Mouse (Mus musculus): ENCODE results near the gene A930004D18Rik. TPM values are rescaled to one million over a fixed set of nuclear protein-coding genes. Genes with fewer than 3 reads are reported as not detected.

Gene A930004D18Rik
- polyA plus RNA-seq, 1 experiment from 2014 or later: 13.1 TPM

DNA sequence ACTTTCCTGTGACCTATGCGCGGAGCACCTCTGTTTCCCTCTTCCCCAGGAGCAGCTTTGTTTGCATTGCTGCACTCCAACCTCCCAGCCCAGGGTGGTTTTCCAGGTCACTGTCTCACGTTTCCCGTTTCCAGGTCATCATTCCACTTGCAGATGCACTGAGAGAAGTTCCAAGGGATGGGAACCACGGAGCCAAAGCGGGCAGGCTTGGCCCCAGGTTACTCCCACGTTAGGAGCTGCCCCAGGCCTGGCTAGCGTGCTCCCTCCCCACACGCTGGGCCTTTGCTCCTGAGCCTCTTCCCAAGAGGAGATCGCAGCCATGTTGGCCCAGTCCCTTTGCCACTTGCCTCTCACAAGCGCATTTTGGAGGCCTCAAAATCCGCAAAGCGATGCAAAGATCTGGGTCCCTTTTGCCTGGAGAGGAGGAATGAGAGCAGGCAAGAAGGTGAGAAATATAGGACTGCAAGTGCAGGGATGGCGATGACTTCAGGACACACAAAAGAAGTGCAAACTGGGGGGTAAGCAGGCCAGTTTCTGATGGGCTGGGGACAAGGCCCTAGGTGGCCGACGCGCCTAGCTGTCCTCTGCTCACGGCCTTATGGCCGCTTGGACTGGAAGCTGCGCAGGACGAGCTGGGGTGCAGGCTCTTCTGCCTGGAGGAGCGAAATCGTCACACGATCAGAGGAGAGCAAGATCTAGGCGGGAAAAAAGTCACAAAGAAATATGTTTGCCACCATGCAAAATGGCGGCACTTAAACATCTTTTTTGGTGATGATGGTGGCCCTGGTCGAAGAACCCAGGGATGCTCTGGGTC is 3.0 kb upstream of the A930004D18Rik start:
- Histone ChIP-seq H3K9me3 (no peaks in the 10 kb centered on the region), H3K9ac (peak overlapping the region; percentile 84), H3K4me1 (replicated peaks) (peaks cover 64% of the 10 kb centered on the region), H3K4me3 (peak overlapping the region; percentile 37), H3K4me2 (peak overlapping the region; percentile 91), H3K27ac (peak overlapping the region; percentile 94), H3K27me3 (no peaks in the 10 kb centered on the region), H3K36me3 (no peaks in the 10 kb centered on the region)
- peak; percentile 47 for ATAC-seq (ENCODE audit: low FRiP score)
- 5% methylated on average over 27 of the region's 27 CpGs for WGBS

DNA sequence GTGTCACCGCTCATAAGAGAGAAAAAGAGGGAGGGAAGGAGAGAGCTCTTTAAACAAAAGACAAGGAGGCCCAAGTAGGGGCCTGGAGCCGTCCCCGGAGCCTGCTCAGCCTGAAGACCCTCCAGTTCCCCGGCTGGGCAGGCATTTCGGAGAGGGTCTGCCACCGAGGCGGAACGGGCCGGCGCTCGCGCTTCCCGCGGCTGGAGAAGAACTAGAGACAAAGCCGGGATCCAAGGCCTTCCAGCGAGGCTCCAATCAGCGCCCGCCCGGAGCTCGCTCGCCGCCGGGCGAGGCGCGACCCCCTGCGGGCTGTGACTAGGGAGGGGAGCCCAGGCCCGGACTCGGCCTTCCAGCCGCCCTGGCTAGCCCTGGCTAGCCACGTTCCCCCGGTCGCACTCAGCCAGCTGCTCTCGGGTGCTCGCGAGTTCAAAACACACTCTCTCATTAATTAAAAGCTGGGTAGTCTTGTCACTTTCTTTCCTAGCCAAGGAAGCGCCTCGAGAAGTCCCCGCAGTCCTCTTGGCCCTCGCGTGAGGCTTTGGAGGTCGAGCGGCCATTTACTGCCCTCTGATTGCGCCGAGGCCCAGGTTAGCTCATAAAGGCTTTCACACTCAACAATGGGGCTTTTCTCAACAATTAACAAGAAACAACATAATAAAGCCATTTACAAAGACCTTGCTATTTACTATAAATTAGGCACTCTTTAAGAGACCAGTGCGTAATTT is 2.2 kb upstream of the A930004D18Rik start:
- peak; percentile 53 for ATAC-seq (ENCODE audit: low FRiP score)
- H3K9me3 ChIP-seq: no peaks in the 10 kb centered on the region
- H3K4me1 ChIP-seq (replicated peaks): peaks cover 66% of the 10 kb centered on the region
- peak overlapping the region; percentile 84 for H3K9ac ChIP-seq
- H3K4me3 ChIP-seq: peak overlapping the region; percentile 37
- no peaks in the 10 kb centered on the region for H3K36me3 ChIP-seq
- H3K27me3 ChIP-seq: no peaks in the 10 kb centered on the region
- WGBS: 1% methylated on average over 46 of the region's 46 CpGs
- peak overlapping the region; percentile 91 for H3K4me2 ChIP-seq
- peak overlapping the region; percentile 94 for H3K27ac ChIP-seq

DNA sequence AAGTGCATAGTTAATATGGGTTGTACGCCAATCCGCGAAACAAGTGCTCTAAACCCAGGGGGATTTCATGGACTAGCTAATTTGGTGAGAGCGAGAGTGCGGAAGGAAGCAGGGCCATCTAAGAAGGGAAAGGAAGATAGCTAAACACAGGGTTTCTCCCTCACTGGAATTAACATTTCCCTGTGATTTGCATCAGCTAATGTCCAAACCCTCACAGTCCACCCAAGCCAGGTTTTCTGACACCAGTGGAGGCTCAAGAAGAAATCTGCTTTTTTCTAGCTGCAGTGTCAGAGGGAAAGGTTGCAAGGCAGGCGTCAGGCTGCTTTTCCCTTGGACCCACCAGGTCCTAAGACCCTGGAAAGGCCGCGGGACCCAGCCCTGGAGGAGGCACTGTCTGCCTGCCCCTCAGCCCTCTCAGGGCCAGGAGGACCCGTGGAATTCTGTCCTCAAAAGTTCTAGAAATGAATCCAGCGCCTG is 1.4 kb upstream of the A930004D18Rik start:
- no peaks in the 10 kb centered on the region for H3K9me3 ChIP-seq
- peak overlapping the region; percentile 84 for H3K9ac ChIP-seq
- 16% methylated on average over 10 of the region's 10 CpGs for WGBS
- H3K27ac ChIP-seq: peak overlapping the region; percentile 68
- ATAC-seq (ENCODE audit: low FRiP score): no peak
- peak overlapping the region; percentile 91 for H3K4me2 ChIP-seq
- no peaks in the 10 kb centered on the region for H3K36me3 ChIP-seq
- no peaks in the 10 kb centered on the region for H3K27me3 ChIP-seq
- H3K4me1 ChIP-seq (replicated peaks): peaks cover 66% of the 10 kb centered on the region
- H3K4me3 ChIP-seq: peak overlapping the region; percentile 37; the same call in 1 of the 2 replicates

DNA sequence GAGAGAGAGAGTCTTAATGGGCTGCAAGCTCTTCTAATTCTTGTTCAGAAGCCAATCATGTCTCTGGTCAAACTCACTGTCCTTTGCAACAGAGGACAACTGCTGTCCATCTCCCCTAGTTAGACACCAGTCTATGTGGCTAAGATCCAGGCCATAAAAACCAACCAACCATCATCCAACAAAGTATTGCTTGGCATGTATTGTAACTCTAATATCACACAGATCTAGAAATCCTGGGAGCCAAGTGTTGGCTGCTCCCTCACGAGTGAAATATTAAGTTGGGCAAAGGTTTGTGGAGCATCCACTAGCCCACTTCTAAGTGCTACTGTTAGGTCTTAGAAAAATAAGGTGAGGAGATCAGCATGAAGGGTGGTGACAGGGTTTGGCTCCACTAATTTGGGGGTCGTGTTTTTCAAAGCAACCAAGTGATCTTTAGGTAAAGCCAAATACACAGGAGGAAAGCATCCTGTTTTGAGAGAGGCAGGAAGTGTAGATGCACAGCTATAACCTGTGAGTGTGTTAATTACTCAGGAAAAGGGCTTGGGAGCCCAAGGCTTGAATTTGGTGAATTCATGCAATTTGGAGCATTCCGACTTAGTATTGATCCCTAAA is 710 bp upstream of the A930004D18Rik start:
- WGBS: 60% methylated on average over 3 of the region's 3 CpGs
- Histone ChIP-seq H3K27ac (no peak overlapping the region), H3K4me2 (no peak overlapping the region), H3K4me1 (replicated peaks) (peaks cover 69% of the 10 kb centered on the region), H3K4me3 (no peak overlapping the region), H3K27me3 (no peaks in the 10 kb centered on the region), H3K9me3 (no peaks in the 10 kb centered on the region), H3K9ac (0 out of 2 replicates have a peak overlapping the region, but pooled peaks have one; percentile 84), H3K36me3 (no peaks in the 10 kb centered on the region)
- no peak for ATAC-seq (ENCODE audit: low FRiP score)

DNA sequence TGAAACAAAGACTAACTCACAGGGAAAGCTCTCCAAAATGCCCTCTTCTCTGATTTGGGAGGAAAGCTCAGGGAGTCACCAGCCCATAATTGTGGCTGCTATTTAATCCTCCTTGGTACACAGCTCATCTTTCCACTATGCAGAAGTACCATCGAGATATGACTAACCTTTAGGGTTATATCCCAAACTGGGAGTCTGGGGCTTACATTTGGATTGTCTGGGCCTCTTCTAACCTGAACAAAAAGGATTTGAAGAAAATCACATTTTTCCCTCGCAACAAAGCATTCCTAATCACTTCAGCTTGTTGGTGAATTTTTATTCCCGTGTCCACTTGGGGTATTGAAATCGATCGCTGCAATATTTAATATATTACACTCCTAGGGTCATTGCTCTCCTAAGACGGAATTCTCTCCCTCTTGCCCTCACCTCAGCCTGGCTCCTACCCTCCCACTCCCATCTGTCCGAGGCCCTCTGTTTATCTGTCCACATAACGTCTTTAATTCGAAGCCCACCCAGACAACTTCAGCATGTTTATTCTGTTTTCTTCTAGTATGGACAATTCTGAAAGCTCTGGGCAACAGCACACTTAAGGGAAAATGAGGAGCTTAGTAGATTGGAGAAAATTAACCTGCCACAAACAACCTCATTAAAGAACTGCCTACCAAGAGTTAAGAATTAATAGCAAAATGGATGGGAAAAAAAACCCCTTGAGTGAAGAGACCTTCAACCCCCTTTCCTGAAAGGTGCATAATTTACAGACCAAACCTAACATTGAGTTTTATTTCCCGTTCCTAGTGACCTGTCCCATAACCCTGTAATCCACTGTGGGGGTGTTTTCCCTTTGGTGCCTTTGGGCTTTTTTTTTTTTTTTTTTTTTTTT is 2.9 kb downstream of the A930004D18Rik start:
- Histone ChIP-seq H3K4me2 (no peak overlapping the region), H3K4me3 (no peak overlapping the region), H3K9me3 (no peaks in the 10 kb centered on the region), H3K27me3 (no peaks in the 10 kb centered on the region), H3K4me1 (replicated peaks) (peaks cover 61% of the 10 kb centered on the region), H3K9ac (no peak overlapping the region), H3K36me3 (no peaks in the 10 kb centered on the region), H3K27ac (peak overlapping the region; percentile 61; the same call in 1 of the 2 replicates)
- WGBS: 37% methylated on average over 10 of the region's 10 CpGs
- ATAC-seq (ENCODE audit: low FRiP score): no peak

DNA sequence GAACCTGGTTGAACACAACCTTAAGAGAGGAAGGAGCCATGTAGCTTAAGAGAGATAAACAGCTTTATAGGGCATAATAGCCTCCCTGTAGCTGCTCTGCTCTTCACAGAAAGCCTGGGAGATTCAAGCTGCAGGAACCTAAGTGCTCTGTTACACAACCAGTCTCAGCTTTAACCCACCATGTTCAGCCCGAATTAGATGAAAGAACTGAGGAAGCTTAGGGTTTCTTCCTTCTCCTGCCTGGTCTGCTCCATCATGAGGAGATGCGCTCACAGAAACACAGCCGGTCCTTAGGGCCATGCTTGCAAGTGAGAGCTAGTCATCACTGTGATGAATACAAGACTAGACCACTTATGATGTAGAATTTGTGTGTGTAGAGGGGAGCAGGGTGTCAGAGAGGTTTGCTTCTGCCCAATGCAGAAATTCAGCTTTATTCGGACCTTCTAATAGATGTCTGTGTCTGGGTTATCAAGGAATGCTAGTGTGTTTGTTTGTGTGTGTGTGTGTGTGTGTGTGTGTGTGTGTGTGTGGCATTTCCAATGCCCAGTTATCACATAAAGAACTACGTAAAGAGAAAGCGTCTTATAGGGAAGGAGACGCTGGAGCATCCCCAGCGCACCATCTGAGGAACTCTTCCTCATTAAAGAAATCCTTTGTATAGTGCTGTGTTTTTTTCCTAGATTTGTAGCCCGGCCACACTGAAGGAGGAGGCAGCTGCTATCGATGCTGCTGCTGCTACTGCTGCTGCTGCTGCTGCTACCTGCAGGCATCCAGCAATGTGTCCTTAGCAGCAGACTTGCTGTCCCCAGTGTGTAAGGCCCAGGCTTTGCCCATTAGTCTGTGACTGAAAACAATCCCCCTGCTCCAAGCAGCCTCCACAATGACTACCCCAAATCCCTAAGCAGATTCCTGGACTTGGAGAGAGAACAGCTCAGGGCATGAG is 4.1 kb downstream of the A930004D18Rik start:
- peaks cover 54% of the 10 kb centered on the region for H3K4me1 ChIP-seq (replicated peaks)
- H3K27ac ChIP-seq: peak overlapping the region; percentile 61
- peak overlapping the region; percentile 92 for H3K4me2 ChIP-seq
- H3K4me3 ChIP-seq: no peak overlapping the region
- no peaks in the 10 kb centered on the region for H3K9me3 ChIP-seq
- no peaks in the 10 kb centered on the region for H3K27me3 ChIP-seq
- H3K36me3 ChIP-seq: no peaks in the 10 kb centered on the region
- ATAC-seq (ENCODE audit: low FRiP score): peak; percentile 40; the same call in 1 of the 2 replicates
- whole genome bisulfite sequencing: 27% methylated on average over 10 of the region's 10 CpGs
- H3K9ac ChIP-seq: peak overlapping the region; percentile 59

DNA sequence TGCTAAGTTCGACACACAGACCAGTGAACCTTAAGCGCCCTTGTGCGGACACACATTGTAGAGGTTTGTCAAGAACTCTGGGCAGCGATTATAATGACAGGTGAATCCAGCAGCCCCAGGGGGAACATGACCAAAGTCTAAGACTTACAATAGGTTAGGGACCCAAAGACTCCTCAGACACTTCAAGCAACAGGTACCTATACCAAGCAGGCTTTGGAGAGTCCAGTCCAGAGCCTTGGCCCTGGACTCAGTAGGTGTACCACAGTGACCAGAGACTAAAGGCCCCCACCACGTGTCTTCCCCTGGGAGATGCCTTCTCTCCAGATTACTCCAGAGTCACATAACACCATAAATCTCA is 5.0 kb downstream of the A930004D18Rik start:
- 40% methylated on average over 5 of the region's 5 CpGs for WGBS
- 0 out of 2 replicates have a peak overlapping the region, but pooled peaks have one; percentile 59 for H3K9ac ChIP-seq

DNA sequence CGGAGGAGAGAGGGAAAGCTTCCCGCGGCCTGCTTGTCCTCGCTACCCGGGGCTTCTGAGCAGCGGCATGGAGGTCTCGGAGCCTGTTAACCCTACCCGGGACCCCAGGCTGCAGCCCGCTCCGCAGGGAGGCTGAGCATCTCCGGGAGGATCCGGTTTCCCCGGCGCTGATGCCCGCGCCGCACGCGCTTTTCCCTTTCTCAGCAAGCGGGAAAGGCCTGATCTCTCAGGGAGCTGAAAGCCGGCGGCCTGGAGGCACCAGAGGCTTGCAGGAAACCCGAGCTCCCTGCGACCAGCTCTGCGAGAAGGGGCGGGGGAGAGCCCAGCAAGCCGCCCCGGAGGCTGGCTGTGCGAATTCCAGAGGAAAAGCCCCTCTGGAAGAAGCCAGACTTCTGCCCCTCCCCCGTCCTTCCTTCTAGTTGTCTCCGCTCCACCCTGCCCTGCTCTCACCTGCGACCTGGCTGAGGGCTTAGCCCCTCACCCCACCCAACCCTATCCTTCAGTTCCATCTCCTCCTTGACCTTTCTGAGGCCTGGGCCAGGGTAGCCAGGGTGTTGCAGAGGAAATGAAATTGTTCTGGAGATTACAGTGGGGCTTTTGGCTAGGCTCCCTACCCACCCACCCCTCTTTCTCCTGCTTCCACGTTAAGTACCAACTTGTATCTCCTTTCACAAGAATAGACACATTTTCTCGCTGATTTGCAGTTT is 5.6 kb downstream of the A930004D18Rik start:
- Histone ChIP-seq H3K36me3 (no peaks in the 10 kb centered on the region), H3K27ac (peak overlapping the region; percentile 37; the same call in 1 of the 2 replicates), H3K27me3 (no peaks in the 10 kb centered on the region), H3K9me3 (no peaks in the 10 kb centered on the region), H3K4me1 (replicated peaks) (peaks cover 52% of the 10 kb centered on the region), H3K9ac (peak overlapping the region; percentile 84), H3K4me3 (peak overlapping the region; percentile 39), H3K4me2 (peak overlapping the region; percentile 92)
- no peak for ATAC-seq (ENCODE audit: low FRiP score)
- WGBS: 3% methylated on average over 34 of the region's 34 CpGs

More for the DNA sequence above, 5.0 kb downstream of the A930004D18Rik start:
- peak overlapping the region; percentile 92 for H3K4me2 ChIP-seq
- H3K27me3 ChIP-seq: no peaks in the 10 kb centered on the region
- H3K9me3 ChIP-seq: no peaks in the 10 kb centered on the region
- no peak overlapping the region for H3K4me3 ChIP-seq
- no peak for ATAC-seq (ENCODE audit: low FRiP score)
- H3K4me1 ChIP-seq (replicated peaks): peaks cover 49% of the 10 kb centered on the region
- H3K27ac ChIP-seq: no peak overlapping the region
- no peaks in the 10 kb centered on the region for H3K36me3 ChIP-seq

DNA sequence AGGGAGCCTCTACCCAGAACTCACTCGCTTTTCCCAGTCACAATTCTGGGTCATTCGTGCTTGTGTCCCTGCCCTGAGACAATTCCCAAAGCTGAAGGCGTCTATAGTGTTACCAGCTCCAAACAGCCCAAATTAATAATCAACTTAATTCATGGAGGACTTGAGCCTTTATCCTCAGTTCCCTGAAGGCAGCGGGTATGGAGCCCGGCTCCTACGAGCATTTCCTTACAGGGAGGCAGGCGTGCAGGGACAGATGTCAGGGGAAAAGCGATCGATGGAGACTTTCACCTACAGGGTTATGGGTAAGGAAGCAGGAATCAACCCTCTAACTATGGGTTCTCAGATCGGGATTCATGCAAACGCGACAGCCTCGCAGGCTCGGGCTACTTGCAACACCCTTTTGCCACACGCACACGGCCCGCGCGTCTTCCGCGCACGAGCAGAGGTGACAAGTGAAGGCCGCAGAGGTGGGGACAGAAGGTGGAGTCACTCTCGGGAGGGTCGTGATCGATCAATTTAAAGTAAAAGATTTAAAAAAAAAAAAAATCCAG is 6.2 kb downstream of the A930004D18Rik start:
- H3K4me3 ChIP-seq: peak overlapping the region; percentile 39
- no peaks in the 10 kb centered on the region for H3K36me3 ChIP-seq
- H3K4me1 ChIP-seq (replicated peaks): peaks cover 58% of the 10 kb centered on the region
- H3K9me3 ChIP-seq: no peaks in the 10 kb centered on the region
- 2% methylated on average over 26 of the region's 26 CpGs for WGBS
- H3K9ac ChIP-seq: peak overlapping the region; percentile 84
- peak overlapping the region; percentile 92 for H3K4me2 ChIP-seq
- H3K27me3 ChIP-seq: no peaks in the 10 kb centered on the region
- ATAC-seq (ENCODE audit: low FRiP score): no peak
- peak overlapping the region; percentile 37; the same call in 1 of the 2 replicates for H3K27ac ChIP-seq

DNA sequence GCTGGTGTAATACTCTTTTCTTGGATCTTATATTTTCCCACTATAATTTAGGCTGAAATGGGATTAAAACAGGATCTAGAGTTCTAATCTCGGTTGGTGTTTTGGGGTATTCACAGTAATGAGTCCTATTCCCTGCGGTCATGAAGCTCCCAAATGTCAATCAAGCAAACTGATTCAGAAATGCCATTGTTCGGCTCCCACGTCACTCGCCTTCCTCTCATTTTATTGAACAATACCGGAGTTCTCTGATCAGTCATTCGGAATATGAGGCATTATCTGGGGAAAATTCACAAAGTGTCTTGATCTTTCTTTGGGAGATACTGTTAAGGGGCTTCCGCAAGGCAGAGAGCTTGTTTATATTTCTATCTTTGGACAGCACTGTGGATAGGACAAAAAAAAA is 7.0 kb downstream of the A930004D18Rik start:
- no peak for ATAC-seq (ENCODE audit: low FRiP score)
- H3K4me2 ChIP-seq: peak overlapping the region; percentile 92
- H3K36me3 ChIP-seq: no peaks in the 10 kb centered on the region
- H3K4me3 ChIP-seq: no peak overlapping the region
- H3K4me1 ChIP-seq (replicated peaks): peaks cover 66% of the 10 kb centered on the region
- H3K9me3 ChIP-seq: no peaks in the 10 kb centered on the region
- no peaks in the 10 kb centered on the region for H3K27me3 ChIP-seq
- H3K27ac ChIP-seq: no peak overlapping the region
- WGBS: 18% methylated on average over 8 of the region's 8 CpGs
- no peak overlapping the region for H3K9ac ChIP-seq
